Mouse (Mus musculus) hindbrain, embryonic 16.5 days (tissue): ENCODE data around the gene Trim75. TPM values are rescaled to one million over a fixed set of nuclear protein-coding genes. Genes with fewer than 3 reads are reported as not detected.
"Not testable (repeated sequence)": the region's sequence is repeated elsewhere in the genome, so short reads cannot be mapped to it uniquely, and the experiment has no call there.

ENCODE experiments used
- ATAC-seq: fragments of 200-750 bp; cut with Nextera tagmentation; 2 replicates; pipeline ENCODE4 v1.8.0; 2017; ENCODE audit warnings: moderate TSS enrichment, moderate library complexity
- H3K27ac ChIP-seq: fragments of 300-500 bp; sonication (generic); 2 replicates; pipeline ENCODE4 v1.5.1; 2014; ENCODE audit warnings: low read depth, mild to moderate bottlenecking, control low read depth, low read length, moderate library complexity
- H3K27me3 ChIP-seq: fragments of 300-500 bp; sonication (generic); replicated peaks from 2 replicates; pipeline ENCODE4 v1.6.1; 2014; ENCODE audit warnings: low read length; ENCODE audit not compliant: control insufficient read depth, insufficient read depth
- H3K36me3 ChIP-seq: fragments of 300-500 bp; sonication (generic); 2 replicates; pipeline ENCODE4 v1.6.1; 2014; ENCODE audit warnings: mild to moderate bottlenecking, low read length, moderate library complexity, mixed read lengths; ENCODE audit not compliant: control insufficient read depth, insufficient read depth
- H3K4me1 ChIP-seq: fragments of 300-500 bp; sonication (generic); 2 replicates; pipeline ENCODE4 v1.6.1; 2014; ENCODE audit warnings: low read depth, low read length; ENCODE audit not compliant: control insufficient read depth, insufficient read depth
- H3K4me2 ChIP-seq: fragments of 300-500 bp; sonication (generic); 2 replicates; pipeline ENCODE4 v1.6.1; 2014; ENCODE audit warnings: mild to moderate bottlenecking, low read length, control low read depth, moderate library complexity
- H3K4me3 ChIP-seq: fragments of 300-500 bp; sonication (generic); 2 replicates; pipeline ENCODE4 v1.5.1; 2014; ENCODE audit warnings: mild to moderate bottlenecking, low read length, control low read depth, moderate library complexity
- H3K9ac ChIP-seq: fragments of 300-500 bp; sonication (generic); 2 replicates; pipeline ENCODE4 v1.6.1; 2014; ENCODE audit warnings: low read depth, mild to moderate bottlenecking, control low read depth, low read length, moderate library complexity
- H3K9me3 ChIP-seq: fragments of 300-500 bp; sonication (generic); 2 replicates; pipeline ENCODE4 v1.6.1; 2014; ENCODE audit warnings: mild to moderate bottlenecking, low read length, moderate library complexity; ENCODE audit not compliant: control insufficient read depth
- WGBS: fragments of 180-500 bp; shearing (Covaris S2); extraction: QIAGEN DNeasy Blood & Tissue Kit; methylation state at CpG from one replicate; pipeline ENCODE4 v1.1.7; 2014; 5-methylcytosine and 5-hydroxymethylcytosine counted together
- polyA plus RNA-seq: library from polyadenylated mRNA; unstranded; fragments of >200 nt; fragmentation: Nextera tagmentation; extraction: Ambion mirVana; gene quantifications from 2 replicates; pipeline ENCODE4 v1.2.1, GENCODE M21; 2015

Trim75 gene
- polyA plus RNA-seq, 1 experiment from 2014 or later, result not detected

GRCm38 (mm10) chr8:65018423-65018822 lies 30.8 kb upstream of the Trim75 start, which contains the start of the genes Trim61 and Trim60:
Gene Trim61, minus strand, starts transcription at chr8:65018523.
Gene Trim60, minus strand, starts transcription at chr8:65018584.
- Histone ChIP-seq H3K4me3 (no peak within 1 kb of the TSS), H3K9ac (no peak within 1 kb of the TSS), H3K36me3 (no peaks in the 10 kb centered on the region), H3K9me3 (no peaks in the 10 kb centered on the region), H3K4me1 (no peaks in the 10 kb centered on the region), H3K27ac (no peak within 1 kb of the TSS), H3K27me3 (no peaks in the 10 kb centered on the region), H3K4me2 (no peak within 1 kb of the TSS)
- no peak for ATAC-seq
- WGBS, result 89% methylated on average over 8 of the region's 8 CpGs

- H3K9me3 ChIP-seq, H3K27me3 ChIP-seq, H3K27ac ChIP-seq, ATAC-seq, H3K36me3 ChIP-seq, H3K9ac ChIP-seq, H3K4me1 ChIP-seq, H3K4me2 ChIP-seq, H3K4me3 ChIP-seq: not testable (repeated sequence)
- 76% methylated on average over 6 of the region's 6 CpGs for WGBS
Measured at GRCm38 (mm10) chr8:65007616-65008015, 20.0 kb upstream of the Trim75 start.

GRCm38 (mm10) chr8:64998806-64999365 lies 11.3 kb upstream of the Trim75 start:
- Histone ChIP-seq H3K4me1 (no peaks in the 10 kb centered on the region), H3K9ac (no peak overlapping the region), H3K4me2 (no peak overlapping the region), H3K27me3 (no peaks in the 10 kb centered on the region), H3K27ac (no peak overlapping the region), H3K4me3 (no peak overlapping the region), H3K36me3 (no peaks in the 10 kb centered on the region), H3K9me3 (no peaks in the 10 kb centered on the region)
- 85% methylated on average over 4 of the region's 4 CpGs for WGBS
- no peak for ATAC-seq

- no peaks in the 10 kb centered on the region for H3K36me3 ChIP-seq
- no peaks in the 10 kb centered on the region for H3K27me3 ChIP-seq
- H3K9me3 ChIP-seq, result no peaks in the 10 kb centered on the region
- no peak overlapping the region for H3K4me2 ChIP-seq
- ATAC-seq, result no peak
- no peaks in the 10 kb centered on the region for H3K4me1 ChIP-seq
- no peak overlapping the region for H3K4me3 ChIP-seq
- H3K9ac ChIP-seq, result no peak overlapping the region
- no peak overlapping the region for H3K27ac ChIP-seq
- WGBS, result 68% methylated on average over 20 of the region's 20 CpGs
Measured at GRCm38 (mm10) chr8:64983150-64983897, 4.3 kb downstream of the Trim75 start.

GRCm38 (mm10) chr8:64962836-64963235 lies 24.8 kb downstream of the Trim75 start:
- ATAC-seq, result no peak
- no peaks in the 10 kb centered on the region for H3K4me1 ChIP-seq
- no peak overlapping the region for H3K27ac ChIP-seq
- H3K36me3 ChIP-seq, result peaks cover 6% of the 10 kb centered on the region
- H3K9ac ChIP-seq, result no peak overlapping the region
- no peak overlapping the region for H3K4me2 ChIP-seq
- no peak overlapping the region for H3K4me3 ChIP-seq
- H3K27me3 ChIP-seq, result no peaks in the 10 kb centered on the region
- H3K9me3 ChIP-seq, result no peaks in the 10 kb centered on the region

GRCm38 (mm10) chr8:64959025-64959424 lies 28.6 kb downstream of the Trim75 start:
- no peak for ATAC-seq
- WGBS, result 85% methylated on average over 9 of the region's 9 CpGs
- H3K4me3 ChIP-seq, result no peak overlapping the region

GRCm38 (mm10) chr8:64952101-64952500 lies 35.5 kb downstream of the Trim75 start:
- WGBS, result 83% methylated on average over 6 of the region's 6 CpGs
- H3K9ac ChIP-seq, result no peak overlapping the region
- H3K27ac ChIP-seq, result no peak overlapping the region
- H3K27me3 ChIP-seq, result no peaks in the 10 kb centered on the region
- H3K4me1 ChIP-seq, result peaks cover 5% of the 10 kb centered on the region
- H3K9me3 ChIP-seq, result no peaks in the 10 kb centered on the region
- H3K36me3 ChIP-seq, result no peaks in the 10 kb centered on the region
- ATAC-seq, result no peak
- no peak overlapping the region for H3K4me3 ChIP-seq
- no peak overlapping the region for H3K4me2 ChIP-seq

More at GRCm38 (mm10) chr8:64959025-64959424, 28.6 kb downstream of the Trim75 start:
- Histone ChIP-seq H3K27ac (no peak overlapping the region), H3K4me2 (no peak overlapping the region), H3K9ac (no peak overlapping the region), H3K36me3 (peaks cover 6% of the 10 kb centered on the region), H3K9me3 (no peaks in the 10 kb centered on the region), H3K27me3 (no peaks in the 10 kb centered on the region), H3K4me1 (no peaks in the 10 kb centered on the region)

- Histone ChIP-seq H3K4me1 (peaks cover 5% of the 10 kb centered on the region), H3K9me3 (no peaks in the 10 kb centered on the region), H3K27ac (no peak overlapping the region), H3K36me3 (no peaks in the 10 kb centered on the region), H3K9ac (no peak overlapping the region), H3K27me3 (no peaks in the 10 kb centered on the region), H3K4me2 (no peak overlapping the region; the same call in 1 of the 2 replicates), H3K4me3 (no peak overlapping the region)
- no peak for ATAC-seq
- 91% methylated on average over 1 of the region's 1 CpGs for WGBS
Measured at GRCm38 (mm10) chr8:64948371-64948770, 39.3 kb downstream of the Trim75 start.

GRCm38 (mm10) chr8:64947698-64948034 lies 40.0 kb downstream of the Trim75 start:
- peak overlapping the region; percentile 67 for H3K4me2 ChIP-seq
- H3K4me1 ChIP-seq, result peaks cover 5% of the 10 kb centered on the region
- no peaks in the 10 kb centered on the region for H3K36me3 ChIP-seq
- H3K27me3 ChIP-seq, result no peaks in the 10 kb centered on the region
- H3K27ac ChIP-seq, result peak overlapping the region; percentile 89
- H3K4me3 ChIP-seq, result peak overlapping the region; percentile 89
- H3K9ac ChIP-seq, result peak overlapping the region; percentile 75
- H3K9me3 ChIP-seq, result no peaks in the 10 kb centered on the region
- ATAC-seq, result no peak
- WGBS, result 8% methylated on average over 10 of the region's 10 CpGs
